ENCODE assay signal across 8 mouse cellular contexts in genomic region chr2:166574934-166575333, GRCm38 (mm10).
DNase-seq lines count a peak whose midpoint lies in the region; ATAC-seq and TF ChIP-seq lines count a peak whose summit lies in the region.

No protein-coding gene starts in this region.

- H3K36me3 ChIP-seq in heart, postnatal 0 days (replicated peaks; ENCODE audit: control insufficient read depth, insufficient read depth, low read length), result peaks cover 11% of the 10 kb centered on the region; the same call in 1 of the 2 replicates
- peaks cover 2% of the 10 kb centered on the region; the same call in 1 of the 2 replicates for H3K36me3 ChIP-seq in heart, embryonic 11.5 days (ENCODE audit: control insufficient read depth, insufficient read depth, low read length)

- H3K4me1 ChIP-seq in heart, postnatal 0 days (ENCODE audit: control insufficient read depth, insufficient read depth), result 0 out of 2 replicates have a peak, but pooled peaks cover 6% of the 10 kb centered on the region
- H3K4me1 ChIP-seq in heart, embryonic 11.5 days (ENCODE audit: control insufficient read depth, insufficient read depth, low read length), result peaks cover 4% of the 10 kb centered on the region; the same call in 1 of the 2 replicates

- no peaks in the 10 kb centered on the region for H3K9me3 ChIP-seq in heart, postnatal 0 days (replicated peaks; ENCODE audit: control insufficient read depth, low read length)
- no peaks in the 10 kb centered on the region for H3K9me3 ChIP-seq in heart, embryonic 11.5 days (replicated peaks; ENCODE audit: control insufficient read depth, low read length)

- peak; percentile 76 for TF ChIP-seq CTCF in heart, postnatal 0 days (IDR thresholded peaks at IDR 0.05; ENCODE audit: low read depth)

- H3K27me3 ChIP-seq in heart, postnatal 0 days (ENCODE audit: control insufficient read depth, insufficient read depth, low read length), result no peaks in the 10 kb centered on the region
- no peaks in the 10 kb centered on the region for H3K27me3 ChIP-seq in heart, embryonic 11.5 days (ENCODE audit: control insufficient read depth, insufficient read depth, low read length)

- no peak overlapping the region for H3K4me3 ChIP-seq in heart, postnatal 0 days (ENCODE audit: low read depth, low read length)
- no peak overlapping the region for H3K4me3 ChIP-seq in heart, embryonic 11.5 days (ENCODE audit: low read depth, low read length)

- peak; percentile 39 for DNase-seq in heart, postnatal 0 days (ENCODE audit: low spot score)
- peak; percentile 87 for DNase-seq in adrenal gland, postnatal 14 days
- DNase-seq in embryo, embryonic 11.5 days (ENCODE audit: low read depth, low spot score), result peak; percentile 39
- peak; percentile 71 to 81 for DNase-seq in heart, postnatal 14 days
- DNase-seq in layer of hippocampus, postnatal 14 days (ENCODE audit: low spot score in 2 of 2), result peak; percentile 54 to 61
- peak; percentile 73 for DNase-seq in mesoderm, embryonic 11.5 days (ENCODE audit: low read depth, low spot score)
- DNase-seq in skeletal muscle tissue, adult 2 months (ENCODE audit: low read depth, low spot score), result peak; percentile 60

- H3K9ac ChIP-seq in heart, postnatal 0 days (replicated peaks; ENCODE audit: low read depth, low read length), result no peak overlapping the region
- H3K9ac ChIP-seq in heart, embryonic 11.5 days (ENCODE audit: low read depth, low read length), result no peak overlapping the region

- H3K4me2 ChIP-seq in heart, postnatal 0 days (ENCODE audit: low read depth, low read length), result no peak overlapping the region
- no peak overlapping the region for H3K4me2 ChIP-seq in heart, embryonic 11.5 days

- TF ChIP-seq EP300 in heart, postnatal 0 days (IDR thresholded peaks at IDR 0.05; ENCODE audit: low read depth), result no peak

- ATAC-seq in heart, postnatal 0 days (ENCODE audit: insufficient read depth, low read depth), result peak; percentile 44; the same call in 1 of the 2 replicates
- no peak for ATAC-seq in heart, embryonic 11.5 days (replicated peaks; ENCODE audit: insufficient number of reproducible peaks, low FRiP score, low TSS enrichment)

- H3K27ac ChIP-seq in heart, postnatal 0 days (ENCODE audit: low read depth), result no peak overlapping the region
- H3K27ac ChIP-seq in heart, embryonic 11.5 days (ENCODE audit: low read depth, low read length), result no peak overlapping the region

- intact Hi-C loops in heart, postnatal 14 days (cut with DNase I), result no loop called here

- WGBS in heart, postnatal 0 days, result 25% methylated on average over 7 of the region's 7 CpGs
- WGBS in heart, embryonic 11.5 days (ENCODE audit: insufficient replicate concordance), result 25% methylated on average over 7 of the region's 7 CpGs
